Mouse (Mus musculus) bone marrow macrophage, adult 2 months (primary cell): ENCODE results near the gene Eya2.

Experiments used
- CTCF ChIP-seq: IDR thresholded peaks from 2 replicates; pipeline ENCODE4 v1.5.1; 2012; ENCODE audit warnings: low read depth, mild to moderate bottlenecking, low read length, moderate library complexity
- POLR2A ChIP-seq: IDR thresholded peaks from 2 replicates; pipeline ENCODE4 v1.6.1; 2012; ENCODE audit warnings: mild to moderate bottlenecking, low read depth, low read length, borderline replicate concordance

- TF ChIP-seq POLR2A: no peak
- TF ChIP-seq CTCF: no peak
These were observed 25.9 kb upstream of the Eya2 start for GRCm38 (mm10) chr2:165568911-165569310.
